Mouse (Mus musculus): Measurements from ENCODE around the gene Ric1. TPM values are rescaled to one million over a fixed set of nuclear protein-coding genes. Genes with fewer than 3 reads are reported as not detected.

Gene Ric1
- total RNA-seq, 2 experiments from 2014 or later, result 45.8 to 48.4 TPM

- DNase-seq, result no peak
These were observed 119.0 kb downstream of the Ric1 start for GRCm38 (mm10) chr19:29641055-29641454.

- no peak for DNase-seq
These were observed 119.4 kb downstream of the Ric1 start for GRCm38 (mm10) chr19:29641510-29641909.

GRCm38 (mm10) chr19:29642211-29642610, 120.1 kb downstream of the Ric1 start:
- DNase-seq, result no peak

GRCm38 (mm10) chr19:29643194-29643922, 121.3 kb downstream of the Ric1 start:
- no peak for DNase-seq

GRCm38 (mm10) chr19:29644747-29645146, 122.7 kb downstream of the Ric1 start:
- no peak for DNase-seq

- peak; percentile 97 to 99 for DNase-seq
These were observed 125.8 kb downstream of the Ric1 start, which contains the start of gene Ermp1 for GRCm38 (mm10) chr19:29647651-29648549. Gene Ermp1, minus strand, starts transcription at chr19:29648415.

- DNase-seq, result no peak
These were observed 126.5 kb downstream of the Ric1 start for GRCm38 (mm10) chr19:29648550-29648914.

GRCm38 (mm10) chr19:29649683-29650082, 127.6 kb downstream of the Ric1 start:
- no peak for DNase-seq

- DNase-seq, result no peak
These were observed 131.7 kb downstream of the Ric1 start for GRCm38 (mm10) chr19:29653768-29654265.

GRCm38 (mm10) chr19:29655148-29655547, 133.1 kb downstream of the Ric1 start:
- DNase-seq, result no peak

GRCm38 (mm10) chr19:29656029-29656428, 133.9 kb downstream of the Ric1 start:
- DNase-seq, result no peak

Other genes with a start within 250 kb of the Ric1 start
- gene Insl6, start 196.9 kb upstream of the Ric1 start, total RNA-seq (2021), result not detected
- 1 to 10 TPM; 1.1 to 2.5 TPM for gene Rln1, start 187.6 kb upstream of the Ric1 start, total RNA-seq (2021)
- 10 to 100 TPM; 27.9 to 32.1 TPM for gene Plgrkt, start 154.9 kb upstream of the Ric1 start, total RNA-seq (2021)
- 1 to 10 TPM in 1 of 2 experiments, under 1 TPM in 1; 0.94 to 1.3 TPM for gene Cd274, start 154.8 kb upstream of the Ric1 start, total RNA-seq (2021)
- not detected for gene Pdcd1lg2, start 111.4 kb upstream of the Ric1 start, total RNA-seq (2021)
- 10 to 100 TPM; 53.5 to 61.2 TPM for gene Ermp1, start 126.1 kb downstream of the Ric1 start, total RNA-seq (2021)
- gene Mlana, start 175.5 kb downstream of the Ric1 start, total RNA-seq (2021), result under 1 TPM in 1 of 2 experiments, not detected in 1; 0.40 TPM

Measured in layer of hippocampus, postnatal 36 days (tissue).